Mouse (Mus musculus) cerebellum, adult 11-12 months (tissue): ENCODE results near the gene Zfp146.
"Not testable (repeated sequence)": the region's sequence is repeated elsewhere in the genome, so short reads cannot be mapped to it uniquely, and the experiment has no call there.

ENCODE experiments used
- DNase-seq: peaks from one replicate; pipeline ENCODE4 v3.0.0; 2022

Gene Zfp146

DNA sequence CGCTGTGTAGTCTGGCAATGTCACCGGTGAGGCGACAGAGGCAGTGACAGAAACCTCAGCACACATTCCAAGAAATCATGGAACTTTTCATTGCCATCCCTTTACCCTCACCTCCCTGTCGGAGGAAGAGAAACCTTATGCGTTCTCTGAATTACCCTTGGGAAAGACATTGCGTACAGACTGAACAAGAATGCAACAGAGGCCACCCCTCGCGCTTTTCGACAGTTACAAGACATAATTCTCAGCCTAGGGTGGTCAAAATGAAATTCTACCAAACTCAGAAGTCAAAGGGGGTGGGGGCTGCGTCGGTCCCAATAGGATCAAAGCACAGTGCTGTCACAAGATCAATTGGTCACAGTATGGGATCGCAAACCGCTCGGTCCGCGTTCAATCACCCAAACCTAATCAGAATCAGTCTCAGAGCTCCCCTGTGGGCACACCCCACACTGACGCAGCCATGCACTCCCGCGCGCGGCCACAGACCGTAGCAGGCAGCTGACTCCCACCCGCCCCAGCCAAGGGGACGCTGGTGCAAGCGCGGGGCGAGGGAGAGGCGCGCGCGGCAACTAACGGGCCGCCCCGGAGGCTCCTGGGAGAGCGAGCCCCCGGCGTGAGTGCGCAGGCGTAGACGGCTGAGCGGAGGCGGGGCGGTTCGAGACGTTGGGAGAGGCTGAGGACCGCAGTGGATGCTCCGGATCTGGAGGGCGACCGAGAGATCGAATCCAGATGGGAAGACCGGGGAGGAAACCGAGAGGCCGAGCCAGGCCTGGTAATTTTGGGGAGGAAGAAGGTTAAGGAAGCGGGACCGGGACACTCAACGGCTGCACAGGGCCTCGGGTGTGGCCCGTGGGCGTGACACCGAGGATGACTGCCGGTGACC lies 48.0 kb downstream of the Zfp146 start, which contains the start of gene Zfp382:
Gene Zfp382, plus strand, starts transcription at position 635 of the 880 bp plus-strand sequence.
- peak; percentile 92 for DNase-seq

DNA sequence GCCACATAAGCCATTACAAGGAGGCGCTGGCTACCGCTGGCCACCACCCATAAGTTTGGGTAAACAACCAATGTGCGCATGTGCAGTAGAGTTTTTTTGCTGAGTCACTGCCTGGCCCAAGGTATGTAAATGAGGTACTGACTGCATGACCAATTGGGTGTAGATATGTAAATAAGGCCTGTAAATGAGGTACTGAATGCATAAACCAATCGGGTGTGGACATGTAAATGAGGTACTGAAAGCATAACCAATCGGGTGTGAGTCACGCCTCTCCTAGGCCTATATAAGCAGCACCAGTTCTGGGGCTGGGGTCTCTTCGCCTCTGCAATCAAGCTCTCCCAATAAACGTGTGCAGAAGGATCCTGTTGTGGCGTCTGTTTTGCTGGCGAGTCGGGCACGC lies 51.6 kb downstream of the Zfp146 start:
- not testable (repeated sequence) for DNase-seq

DNA sequence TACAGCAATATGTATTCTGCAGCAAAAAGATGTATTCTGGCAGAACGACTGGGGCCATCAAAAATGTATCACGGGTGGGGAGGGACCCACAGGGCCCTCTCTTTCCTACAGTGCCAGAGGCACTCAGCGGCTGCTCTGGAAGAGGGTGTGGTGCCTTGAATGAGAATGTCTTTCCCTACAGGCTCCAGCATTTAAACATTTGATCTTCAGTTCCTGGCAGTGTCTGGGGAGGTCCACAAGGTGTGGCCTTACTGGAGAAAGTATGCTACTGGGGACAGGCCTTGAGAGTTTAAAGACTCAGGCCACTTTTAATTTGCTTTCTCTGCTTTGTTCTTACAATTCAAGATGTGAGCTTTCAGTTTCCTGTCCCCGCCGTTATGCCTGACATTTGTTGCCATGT lies 53.5 kb downstream of the Zfp146 start:
- no peak for DNase-seq
